Mouse (Mus musculus) hematopoietic multipotent progenitor cell, adult 10-12 weeks (in vitro differentiated cells): ENCODE results near the gene Gm5150. TPM values are rescaled to one million over a fixed set of nuclear protein-coding genes. Genes with fewer than 3 reads are reported as not detected.

Experiments used
- polyA plus RNA-seq: library from polyadenylated mRNA; stranded (reverse); fragments of >175 nt; gene quantifications from 2 replicates; pipeline ENCODE4 v1.2.3, GENCODE M21; 2012; ENCODE audit warnings: low replicate concordance

Gm5150 gene
- polyA plus RNA-seq, result 0.74 and 0.86 TPM in 2 replicates

GRCm38 (mm10) chr3:16006215-16006614 is at the start of gene Gm5150:
TSS of gene Gm5150 (minus strand) at chr3:16006437.

Other genes starting within 250 kb of the Gm5150 start
- gene Sirpb1c, start 157.9 kb downstream of the Gm5150 start, polyA plus RNA-seq, result 0.71 and 1.8 TPM in 2 replicates